Mouse (Mus musculus) MEL (cell line): Measurements from ENCODE around the gene Galnt6. TPM values are rescaled to one million over a fixed set of nuclear protein-coding genes. Genes with fewer than 3 reads are reported as not detected.

ENCODE experiments used
- DNase-seq: peaks from one replicate; pipeline ENCODE4 v3.0.0; 2011; ENCODE audit warnings: low read depth, low spot score
- H3K27ac ChIP-seq: 2 replicates; pipeline ENCODE4 v1.5.1; 2012; ENCODE audit warnings: low read depth, mild to moderate bottlenecking, control low read depth, low read length, moderate library complexity; ENCODE audit not compliant: control insufficient read depth
- H3K27me3 ChIP-seq, 2 experiments: fragments of 150-350 bp in 1 of 2; sonication (generic) in 1 of 2; 2 replicates each; pipeline ENCODE4 v1.6.1; 2012; ENCODE audit warnings: low read length in 2 of 2, mild to moderate bottlenecking in 2 of 2, improper control_type of control experiment in 1 of 2, moderate library complexity in 1 of 2; ENCODE audit not compliant: insufficient read depth in 2 of 2, control insufficient read depth in 1 of 2
- H3K36me3 ChIP-seq, 2 experiments: 2 replicates each; pipeline ENCODE4 v1.6.1; 2012 to 2014; ENCODE audit warnings: low read length in 2 of 2, improper control_type of control experiment in 1 of 2, inconsistent platforms in 1 of 2, mild to moderate bottlenecking in 1 of 2; ENCODE audit not compliant: insufficient read depth in 2 of 2, control insufficient read depth in 1 of 2
- H3K4me1 ChIP-seq, 2 experiments: fragments of 150-350 bp in 1 of 2; sonication (generic) in 1 of 2; 2 replicates each; pipeline ENCODE4 v1.6.1; 2012; ENCODE audit warnings: low read length in 2 of 2, improper control_type of control experiment in 1 of 2, mild to moderate bottlenecking in 1 of 2; ENCODE audit not compliant: insufficient read depth in 2 of 2, control insufficient read depth in 1 of 2
- H3K4me3 ChIP-seq, 2 experiments: fragments of 150-350 bp in 1 of 2; sonication (generic) in 1 of 2; 2 replicates each; pipeline ENCODE4 v1.5.1; 2012; ENCODE audit warnings: low read depth in 2 of 2, low read length in 2 of 2, mild to moderate bottlenecking in 2 of 2, moderate library complexity in 2 of 2, control low read depth in 1 of 2, improper control_type of control experiment in 1 of 2; ENCODE audit not compliant: control insufficient read depth in 1 of 2, insufficient read depth in 1 of 2
- H3K79me2 ChIP-seq: 2 replicates; pipeline ENCODE4 v1.6.1; 2012; ENCODE audit warnings: mild to moderate bottlenecking, low read length, moderate library complexity; ENCODE audit not compliant: control insufficient read depth, poor library complexity, insufficient read depth
- H3K9ac ChIP-seq: 2 replicates; pipeline ENCODE4 v1.6.1; 2012; ENCODE audit warnings: low read depth, mild to moderate bottlenecking, control low read depth, low read length, moderate library complexity; ENCODE audit not compliant: control insufficient read depth, poor library complexity, severe bottlenecking
- H3K9me3 ChIP-seq: fragments of 150-350 bp; sonication (generic); replicated peaks from 2 replicates; pipeline ENCODE4 v1.6.1; 2012; ENCODE audit warnings: mild to moderate bottlenecking, low read length, improper control_type of control experiment, moderate library complexity; ENCODE audit not compliant: insufficient read depth
- BHLHE40 ChIP-seq: IDR thresholded peaks from 2 replicates; pipeline ENCODE4 v1.6.1; 2012; ENCODE audit warnings: low read depth, mild to moderate bottlenecking, inconsistent platforms, low read length, improper control_type of control experiment, borderline replicate concordance
- CHD1 ChIP-seq: IDR thresholded peaks from 2 replicates; pipeline ENCODE4 v1.6.1; 2012; ENCODE audit warnings: low read depth, mild to moderate bottlenecking, inconsistent platforms, low read length, improper control_type of control experiment
- CHD2 ChIP-seq: IDR thresholded peaks from 2 replicates; pipeline ENCODE4 v1.6.1; 2011; ENCODE audit warnings: low read length, improper control_type of control experiment
- E2F4 ChIP-seq: IDR thresholded peaks from 2 replicates; pipeline ENCODE4 v1.6.1; 2011; ENCODE audit warnings: low read depth, low read length, improper control_type of control experiment, borderline replicate concordance
- ELF1 ChIP-seq: IDR thresholded peaks from 2 replicates; pipeline ENCODE4 v1.6.1; 2014; ENCODE audit warnings: low read depth, mild to moderate bottlenecking, inconsistent platforms, low read length, improper control_type of control experiment, moderate library complexity
- EP300 ChIP-seq, 2 experiments: IDR thresholded peaks; 2 replicates each; pipeline ENCODE4 v1.6.1; 2011; ENCODE audit warnings: improper control_type of control experiment in 2 of 2, low read length in 2 of 2, low read depth in 1 of 2, mild to moderate bottlenecking in 1 of 2
- ETS1 ChIP-seq: IDR thresholded peaks from 2 replicates; pipeline ENCODE4 v1.6.1; 2012; ENCODE audit warnings: low read depth, mild to moderate bottlenecking, inconsistent platforms, low read length, improper control_type of control experiment, moderate library complexity
- GABPA ChIP-seq: IDR thresholded peaks from 2 replicates; pipeline ENCODE4 v1.6.1; 2012; ENCODE audit warnings: low read depth, mild to moderate bottlenecking, inconsistent platforms, low read length, improper control_type of control experiment, moderate library complexity
- GATA1 ChIP-seq: IDR thresholded peaks from 2 replicates; pipeline ENCODE4 v1.6.1; 2011; ENCODE audit warnings: low read depth, low read length, improper control_type of control experiment
- HCFC1 ChIP-seq: IDR thresholded peaks from 2 replicates; pipeline ENCODE4 v1.6.1; 2012; ENCODE audit warnings: low read depth, mild to moderate bottlenecking, inconsistent platforms, low read length, improper control_type of control experiment, moderate library complexity
- JUND ChIP-seq: IDR thresholded peaks from 2 replicates; pipeline ENCODE4 v1.6.1; 2011; ENCODE audit warnings: low read depth, mild to moderate bottlenecking, improper control_type of control experiment, low read length
- KAT2A ChIP-seq: conservative IDR thresholded peaks from 2 replicates; pipeline ENCODE4 v1.6.1; 2012; ENCODE audit warnings: low read depth, low read length, improper control_type of control experiment, inconsistent platforms
- MAZ ChIP-seq: IDR thresholded peaks from 2 replicates; pipeline ENCODE4 v1.6.1; 2012; ENCODE audit warnings: low read depth, mild to moderate bottlenecking, inconsistent platforms, low read length, improper control_type of control experiment
- MEF2A ChIP-seq: IDR thresholded peaks from 2 replicates; pipeline ENCODE4 v1.6.1; 2014; ENCODE audit warnings: low read depth, mild to moderate bottlenecking, inconsistent platforms, low read length, improper control_type of control experiment; ENCODE audit not compliant: poor library complexity, insufficient replicate concordance, severe bottlenecking; ENCODE audit errors: extremely low read depth
- MXI1 ChIP-seq: IDR thresholded peaks from 2 replicates; pipeline ENCODE4 v1.6.1; 2011; ENCODE audit warnings: mild to moderate bottlenecking, low read depth, low read length, improper control_type of control experiment
- MYC ChIP-seq: IDR thresholded peaks from 2 replicates; pipeline ENCODE4 v1.6.1; 2011; ENCODE audit warnings: low read depth, mild to moderate bottlenecking, low read length, improper control_type of control experiment, moderate library complexity
- NELFE ChIP-seq: IDR thresholded peaks from 2 replicates; pipeline ENCODE4 v1.6.1; 2011; ENCODE audit warnings: low read depth, low read length, improper control_type of control experiment
- NRF1 ChIP-seq: IDR thresholded peaks from 2 replicates; pipeline ENCODE4 v1.6.1; 2014; ENCODE audit warnings: low read depth, mild to moderate bottlenecking, inconsistent platforms, low read length, improper control_type of control experiment, moderate library complexity; ENCODE audit not compliant: poor library complexity, insufficient read depth, severe bottlenecking
- POLR2A ChIP-seq, 2 experiments: IDR thresholded peaks; 2 replicates each; pipeline ENCODE4 v1.6.1; 2011 to 2012; ENCODE audit warnings: low read length in 2 of 2, mild to moderate bottlenecking in 2 of 2, control low read depth in 1 of 2, improper control_type of control experiment in 1 of 2, low read depth in 1 of 2, moderate library complexity in 1 of 2; ENCODE audit not compliant: control insufficient read depth in 1 of 2, insufficient read depth in 1 of 2, poor library complexity in 1 of 2
- POLR2AphosphoS2 ChIP-seq: IDR thresholded peaks from 2 replicates; pipeline ENCODE4 v1.6.1; 2011; ENCODE audit warnings: low read length, improper control_type of control experiment
- RAD21 ChIP-seq: IDR thresholded peaks from 2 replicates; pipeline ENCODE4 v1.6.1; 2011; ENCODE audit warnings: mild to moderate bottlenecking, low read depth, low read length, improper control_type of control experiment
- RCOR1 ChIP-seq: IDR thresholded peaks from 2 replicates; pipeline ENCODE4 v1.6.1; 2012; ENCODE audit warnings: low read depth, mild to moderate bottlenecking, inconsistent platforms, low read length, improper control_type of control experiment
- SMC3 ChIP-seq: IDR thresholded peaks from 2 replicates; pipeline ENCODE4 v1.6.1; 2011; ENCODE audit warnings: low read depth, low read length, improper control_type of control experiment
- TAL1 ChIP-seq: IDR thresholded peaks from 2 replicates; pipeline ENCODE4 v1.6.1; 2012; ENCODE audit warnings: mild to moderate bottlenecking, inconsistent platforms, low read length, moderate library complexity, mixed read lengths
- USF1 ChIP-seq: IDR thresholded peaks from 2 replicates; pipeline ENCODE4 v1.6.1; 2014; ENCODE audit warnings: low read depth, mild to moderate bottlenecking, inconsistent platforms, low read length, improper control_type of control experiment, moderate library complexity
- ZC3H11A ChIP-seq: IDR thresholded peaks from 2 replicates; pipeline ENCODE4 v1.6.1; 2012; ENCODE audit warnings: low read depth, mild to moderate bottlenecking, inconsistent platforms, low read length, improper control_type of control experiment
- ZKSCAN1 ChIP-seq: IDR thresholded peaks from 2 replicates; pipeline ENCODE4 v1.6.1; 2012; ENCODE audit warnings: low read depth, mild to moderate bottlenecking, inconsistent platforms, low read length, improper control_type of control experiment, moderate library complexity
- ZMIZ1 ChIP-seq: IDR thresholded peaks from 2 replicates; pipeline ENCODE4 v1.6.1; 2012; ENCODE audit warnings: low read depth, mild to moderate bottlenecking, inconsistent platforms, low read length, improper control_type of control experiment, moderate library complexity
- ZNF384 ChIP-seq: IDR thresholded peaks from 2 replicates; pipeline ENCODE4 v1.6.1; 2012; ENCODE audit warnings: low read depth, mild to moderate bottlenecking, inconsistent platforms, low read length, improper control_type of control experiment
- polyA plus RNA-seq, 2 experiments: library from polyadenylated mRNA; stranded (reverse) in 1 of 2; unstranded in 1 of 2; fragments of >175 nt in 1 of 2; fragments of >200 nt in 1 of 2; gene quantifications; 2 replicates each; pipeline versions ENCODE4 v1.2.1 to v1.2.4; 2012; ENCODE audit warnings: low replicate concordance in 2 of 2, low read depth in 1 of 2; ENCODE audit not compliant: insufficient read length in 2 of 2, insufficient read depth in 1 of 2, missing spikeins in 1 of 2
- total RNA-seq: library from RNA; depleted of rRNA; stranded (reverse); fragments of 300-350 nt; gene quantifications from 2 replicates; pipeline ENCODE4 v1.2.3, GENCODE M21; 2012

Galnt6 gene
- total and polyA plus RNA-seq, 3 experiments = 16.1 to 17.0 TPM; not detected in 1

- no peak for TF ChIP-seq GABPA
- TF ChIP-seq, all 39 proteins: peak for 8
Observed at GRCm38 (mm10) chr15:100732580-100732979, 3.4 kb upstream of the Galnt6 start (continued).

GRCm38 (mm10) chr15:100731081-100731480, 1.9 kb upstream of the Galnt6 start:
- no peaks in the 10 kb centered on the region for H3K9me3 ChIP-seq
- H3K4me1 ChIP-seq = peaks cover 20 to 28% of the 10 kb centered on the region in 2 experiments
- peaks cover 2 to 16% of the 10 kb centered on the region in 2 experiments; a peak in 2 of 4 replicates for H3K36me3 ChIP-seq
- H3K9ac ChIP-seq = no peak overlapping the region
- no peak for DNase-seq
- peaks cover 1% of the 10 kb centered on the region for H3K79me2 ChIP-seq
- H3K27ac ChIP-seq = no peak overlapping the region
- no peak for TF ChIP-seq ETS1
- no peak for TF ChIP-seq BHLHE40
- TF ChIP-seq CHD2 = no peak
- no peak for TF ChIP-seq ZC3H11A
- no peak for TF ChIP-seq GATA1
- no peak for TF ChIP-seq MXI1
- no peaks in the 10 kb centered on the region for H3K27me3 ChIP-seq
- no peak overlapping the region for H3K4me3 ChIP-seq

- Histone ChIP-seq H3K36me3 (peaks cover 2 to 10% of the 10 kb centered on the region in 2 experiments; a peak in 2 of 4 replicates), H3K79me2 (peaks cover 1% of the 10 kb centered on the region), H3K4me3 (peak overlapping the region; percentile 70 to 92), H3K9ac (peak overlapping the region; percentile 78), H3K27ac (no peak overlapping the region), H3K9me3 (no peaks in the 10 kb centered on the region), H3K4me1 (peaks cover 5 to 19% of the 10 kb centered on the region in 2 experiments), H3K27me3 (no peaks in the 10 kb centered on the region)
- peak; percentile 72 for DNase-seq
- TF ChIP-seq ELF1 (peak; percentile 80), MYC (peak; percentile 58; the same call in 1 of the 2 replicates), MAZ (peak; percentile 71; the same call in 1 of the 2 replicates), ZMIZ1 (0 out of 2 replicates have a peak, but pooled peaks have one; percentile 20), NRF1 (no peak), KAT2A (no peak), ZC3H11A (no peak), JUND (no peak), POLR2A (IDR thresholded peaks at IDR 0.05; ENCODE audit: control insufficient read depth in 1 of 2, insufficient read depth in 1 of 2, low read depth in 1 of 2, low read length in 2 of 2, poor library complexity in 1 of 2) (no peak), ETS1 (0 out of 2 replicates have a peak, but pooled peaks have one; percentile 7), TAL1 (no peak), EP300 (IDR thresholded peaks at IDR 0.05; ENCODE audit: low read depth in 1 of 2, low read length in 2 of 2) (peak in 1 of 2 experiments; percentile 33; a peak in 1 of 4 replicates), MXI1 (peak; percentile 69), CHD1 (no peak), RCOR1 (no peak), E2F4 (no peak), MEF2A (no peak), USF1 (peak; percentile 44; the same call in 1 of the 2 replicates), GABPA (no peak), GATA1 (no peak), HCFC1 (0 out of 2 replicates have a peak, but pooled peaks have one; percentile 33), SMC3 (no peak), POLR2AphosphoS2 (no peak), ZKSCAN1 (no peak), RAD21 (no peak), ZNF384 (no peak), NELFE (no peak)
Observed at GRCm38 (mm10) chr15:100728586-100728985, 590 bp downstream of the Galnt6 start.
